Mouse (Mus musculus): ENCODE measurements around the gene Chd3. TPM values are rescaled to one million over a fixed set of nuclear protein-coding genes. Genes with fewer than 3 reads are reported as not detected.
"Not testable (repeated sequence)": the region's sequence is repeated elsewhere in the genome, so short reads cannot be mapped to it uniquely, and the experiment has no call there.

Chd3 gene
- total RNA-seq, 2 experiments from 2014 or later = 406 to 416 TPM

GRCm38 (mm10) chr11:69325628-69326407, 43.4 kb downstream of the Chd3 start, which contains the start of gene Kcnab3:
Kcnab3 (plus strand) TSS chr11:69326258.
- TF ChIP-seq CTCF (IDR thresholded peaks at IDR 0.05) = no peak
- Histone ChIP-seq H3K27ac (peak within 1 kb of the TSS; percentile 89), H3K4me3 (peak within 1 kb of the TSS; percentile 70)
- intact Hi-C loops (cut with DNase I) = no loop called here
- DNase-seq (ENCODE audit: extremely low spot score in 1 of 2, low spot score in 2 of 2) = peak; percentile 72 to 80

GRCm38 (mm10) chr11:69324749-69325148, 44.5 kb downstream of the Chd3 start:
- Histone ChIP-seq H3K27ac (no peak overlapping the region), H3K4me3 (peak overlapping the region; percentile 84)
- no peak for TF ChIP-seq CTCF (IDR thresholded peaks at IDR 0.05)
- no peak for DNase-seq (ENCODE audit: extremely low spot score in 1 of 2, low spot score in 2 of 2)
- intact Hi-C loops (cut with DNase I) = no loop called here

GRCm38 (mm10) chr11:69323667-69324111, 45.5 kb downstream of the Chd3 start, which contains the start of the genes Cntrob and Trappc1:
Cntrob (minus strand) TSS chr11:69323775.
Trappc1 (plus strand) TSS chr11:69323980.
- peak; percentile 98 for DNase-seq (ENCODE audit: extremely low spot score in 1 of 2, low spot score in 2 of 2)
- peak within 1 kb of the TSS; percentile 93 for H3K27ac ChIP-seq
- no peak for TF ChIP-seq CTCF (IDR thresholded peaks at IDR 0.05)
- intact Hi-C loops (cut with DNase I) = loop anchor here (2.0 kb wide), 2 partner anchors 43 to 55 kb away; no protein-coding TSS in a partner anchor
- H3K4me3 ChIP-seq = peak within 1 kb of the TSS; percentile 84

DNA sequence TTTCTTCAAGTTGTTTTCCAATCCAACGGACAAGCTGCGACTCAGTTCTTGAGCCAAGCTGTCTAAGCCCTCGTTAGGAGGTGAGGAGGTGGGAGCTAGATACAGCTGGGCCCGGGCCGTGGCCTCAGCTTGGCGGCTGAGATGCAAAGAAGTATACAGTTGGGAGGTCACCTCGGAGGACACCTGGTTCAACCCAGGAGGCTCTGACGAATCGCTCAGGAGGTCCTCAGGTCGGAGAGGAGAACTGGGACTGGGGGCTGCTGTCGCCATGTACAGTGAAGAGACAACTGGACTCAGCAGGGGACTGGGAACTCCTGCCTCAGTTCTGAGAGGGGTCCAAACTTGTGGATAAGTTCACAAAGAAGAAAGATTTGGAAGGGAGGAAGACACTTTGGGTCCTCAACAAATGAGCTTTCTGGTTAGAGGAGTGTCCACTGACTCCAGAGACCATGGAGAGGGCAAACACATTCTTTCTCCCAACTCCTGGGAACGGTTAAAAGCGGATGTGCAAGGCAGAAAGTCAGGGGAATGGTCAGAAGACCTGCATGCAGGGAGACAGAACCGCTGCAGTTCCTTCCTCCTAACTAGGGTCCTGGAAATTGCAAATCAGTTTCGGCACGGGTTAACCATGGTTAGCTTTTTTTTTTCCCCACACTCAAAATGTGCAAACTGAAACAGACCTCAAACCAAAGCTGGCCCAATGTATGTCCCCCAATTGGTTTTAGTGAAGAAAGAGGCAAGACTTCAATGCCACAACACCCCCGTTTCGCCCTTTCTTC, 46.3 kb downstream of the Chd3 start:
- H3K4me3 ChIP-seq = peak overlapping the region; percentile 84
- intact Hi-C loops (cut with DNase I) = loop anchor here (2.0 kb wide), 2 partner anchors 44 to 54 kb away; no protein-coding TSS in a partner anchor
- peak overlapping the region; percentile 93 for H3K27ac ChIP-seq
- no peak for DNase-seq (ENCODE audit: extremely low spot score in 1 of 2, low spot score in 2 of 2)
- no peak for TF ChIP-seq CTCF (IDR thresholded peaks at IDR 0.05)

GRCm38 (mm10) chr11:69322010-69322409, 47.2 kb downstream of the Chd3 start:
- intact Hi-C loops (cut with DNase I) = loop anchor here (2.0 kb wide), 2 partner anchors 45 to 53 kb away; no protein-coding TSS in a partner anchor
- TF ChIP-seq CTCF (IDR thresholded peaks at IDR 0.05) = no peak
- 0 out of 2 replicates have a peak overlapping the region, but pooled peaks have one; percentile 6 for H3K27ac ChIP-seq
- H3K4me3 ChIP-seq = no peak overlapping the region; the same call in 1 of the 2 replicates
- DNase-seq (ENCODE audit: extremely low spot score in 1 of 2, low spot score in 2 of 2) = peak in 1 of 2 experiments; percentile 57

- no peak overlapping the region for H3K4me3 ChIP-seq
- TF ChIP-seq CTCF (IDR thresholded peaks at IDR 0.05) = no peak
- intact Hi-C loops (cut with DNase I) = no loop called here
- no peak for DNase-seq (ENCODE audit: extremely low spot score in 1 of 2, low spot score in 2 of 2)
- no peak overlapping the region for H3K27ac ChIP-seq
Observed at GRCm38 (mm10) chr11:69321580-69321979, 47.6 kb downstream of the Chd3 start.

GRCm38 (mm10) chr11:69318000-69318399, 51.2 kb downstream of the Chd3 start:
- H3K4me3 ChIP-seq; H3K27ac ChIP-seq; DNase-seq (ENCODE audit: extremely low spot score in 1 of 2, low spot score in 2 of 2); intact Hi-C loops (cut with DNase I): not testable (repeated sequence)

GRCm38 (mm10) chr11:69316361-69316760, 52.8 kb downstream of the Chd3 start:
- TF ChIP-seq CTCF (IDR thresholded peaks at IDR 0.05) = no peak
- intact Hi-C loops (cut with DNase I) = no loop called here
- no peak for DNase-seq (ENCODE audit: extremely low spot score in 1 of 2, low spot score in 2 of 2)
- Histone ChIP-seq H3K27ac (no peak overlapping the region), H3K4me3 (no peak overlapping the region)

- DNase-seq (ENCODE audit: extremely low spot score in 1 of 2, low spot score in 2 of 2) = no peak
- TF ChIP-seq CTCF (IDR thresholded peaks at IDR 0.05) = no peak
- Histone ChIP-seq H3K4me3 (no peak overlapping the region), H3K27ac (no peak overlapping the region)
- intact Hi-C loops (cut with DNase I) = no loop called here
Observed at GRCm38 (mm10) chr11:69311266-69311665, 57.9 kb downstream of the Chd3 start.

DNA sequence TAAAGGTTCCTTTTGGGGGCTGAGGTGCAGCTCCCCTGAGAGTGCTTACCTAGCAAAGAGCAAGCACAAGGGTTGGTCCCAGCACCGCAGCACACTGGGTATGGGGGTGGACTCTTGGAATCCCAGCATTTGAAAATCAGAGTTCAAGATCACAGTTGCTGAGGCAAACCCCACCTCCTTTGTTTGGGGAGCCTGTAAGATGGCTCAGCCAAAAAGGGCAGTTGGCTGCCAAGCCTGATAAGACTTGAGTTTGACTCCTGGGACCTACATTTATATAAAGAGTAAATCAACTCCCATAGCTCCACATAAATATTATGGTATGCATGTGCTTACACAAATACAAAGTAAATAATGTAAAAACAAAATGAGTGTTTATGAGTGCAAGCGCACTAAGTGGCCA, 63.2 kb downstream of the Chd3 start:
- DNase-seq (ENCODE audit: extremely low spot score in 1 of 2, low spot score in 2 of 2) = no peak
- H3K27ac ChIP-seq = no peak overlapping the region
- intact Hi-C loops (cut with DNase I) = no loop called here
- no peak overlapping the region for H3K4me3 ChIP-seq
- TF ChIP-seq CTCF (IDR thresholded peaks at IDR 0.05) = no peak

DNA sequence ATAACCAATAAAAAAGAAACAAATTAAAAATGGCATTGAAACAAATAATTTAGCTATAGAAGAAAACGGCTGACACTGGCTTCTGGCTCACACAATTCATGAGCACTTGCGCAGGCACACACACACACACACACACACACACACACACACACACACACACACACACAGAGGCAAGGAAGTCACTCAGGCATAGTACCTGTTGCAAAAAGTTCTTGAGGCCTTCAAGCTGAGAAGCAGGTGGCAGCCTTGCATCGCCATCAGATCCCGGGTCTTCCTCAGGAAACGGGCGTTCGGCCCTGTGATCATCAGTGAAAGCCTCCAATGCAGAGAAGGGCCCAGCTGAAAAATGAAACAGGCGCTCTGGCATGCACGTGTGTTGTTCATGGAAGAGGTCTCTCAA, 63.9 kb downstream of the Chd3 start:
- no peak for TF ChIP-seq CTCF (IDR thresholded peaks at IDR 0.05)
- intact Hi-C loops (cut with DNase I) = no loop called here
- no peak overlapping the region for H3K4me3 ChIP-seq
- no peak for DNase-seq (ENCODE audit: extremely low spot score in 1 of 2, low spot score in 2 of 2)
- no peak overlapping the region for H3K27ac ChIP-seq

GRCm38 (mm10) chr11:69302817-69303216, 66.4 kb downstream of the Chd3 start:
- TF ChIP-seq CTCF (IDR thresholded peaks at IDR 0.05) = no peak
- Histone ChIP-seq H3K27ac (no peak overlapping the region), H3K4me3 (no peak overlapping the region)
- intact Hi-C loops (cut with DNase I) = no loop called here
- no peak for DNase-seq (ENCODE audit: extremely low spot score in 1 of 2, low spot score in 2 of 2)

Measured in left cerebral cortex, adult 2 months (tissue).